ENCODE assay signal across 8 mouse cellular contexts in genomic region chr6:68668433-68668832, GRCm38 (mm10).
DNase-seq lines count a peak whose midpoint lies in the region; ATAC-seq and TF ChIP-seq lines count a peak whose summit lies in the region.
"Not testable (repeated sequence)": the region's sequence is repeated elsewhere in the genome, so short reads cannot be mapped to it uniquely, and the experiment has no call there.

No protein-coding gene starts in this region.

- not testable (repeated sequence) for H3K27ac ChIP-seq in forebrain, embryonic 16.5 days (ENCODE audit: low read length); hindbrain, embryonic 16.5 days (ENCODE audit: low read depth, low read length)

- H3K36me3 ChIP-seq in G1E (replicated peaks); forebrain, embryonic 16.5 days (ENCODE audit: control insufficient read depth, insufficient read depth); hindbrain, embryonic 16.5 days (ENCODE audit: control insufficient read depth, insufficient read depth, low read length): not testable (repeated sequence)

- not testable (repeated sequence) for ATAC-seq in G1E (ENCODE audit: extremely low read depth, insufficient number of reproducible peaks, low FRiP score, poor library complexity, severe bottlenecking)
- peak; percentile 55; the same call in 1 of the 2 replicates for ATAC-seq in forebrain, embryonic 16.5 days
- peak; percentile 73; the same call in 1 of the 2 replicates for ATAC-seq in hindbrain, embryonic 16.5 days
- ATAC-seq in megakaryocyte-erythroid progenitor cell, adult 5-6 weeks (replicated peaks; ENCODE audit: low FRiP score, low TSS enrichment, poor library complexity, severe bottlenecking) = peak; percentile 79

- not testable (repeated sequence) for DNase-seq in G1E (ENCODE audit: low spot score)
- DNase-seq in cerebellum, adult 9-11 months = peak; percentile 1
- peak; percentile 2 to 3 for DNase-seq in left cerebral cortex, adult 8-10 months (ENCODE audit: low spot score in 2 of 2)
- DNase-seq in retina, postnatal 1 day = peak; percentile 66
- DNase-seq in thymus, postnatal 36 days = peak; percentile 2 to 5

- H3K27me3 ChIP-seq in G1E (ENCODE audit: insufficient read depth, low read length); forebrain, embryonic 16.5 days (replicated peaks; ENCODE audit: control insufficient read depth, insufficient read depth, low read length); hindbrain, embryonic 16.5 days (replicated peaks; ENCODE audit: control insufficient read depth, insufficient read depth, low read length): not testable (repeated sequence)

- WGBS in forebrain, embryonic 16.5 days = under 1% methylated on average over 10 of the region's 10 CpGs
- WGBS in hindbrain, embryonic 16.5 days = 2% methylated on average over 10 of the region's 10 CpGs

- peak; percentile 57 for TF ChIP-seq CTCF in G1E (IDR thresholded peaks at IDR 0.05; ENCODE audit: low read depth, low read length)

- H3K4me2 ChIP-seq in forebrain, embryonic 16.5 days (ENCODE audit: low read length) = peak overlapping the region; percentile 34; the same call in 1 of the 2 replicates
- peak overlapping the region; percentile 53 for H3K4me2 ChIP-seq in hindbrain, embryonic 16.5 days (ENCODE audit: low read length)

- H3K4me3 ChIP-seq in G1E (ENCODE audit: low read depth, low read length); forebrain, embryonic 16.5 days (replicated peaks; ENCODE audit: low read length): not testable (repeated sequence)
- H3K4me3 ChIP-seq in hindbrain, embryonic 16.5 days (ENCODE audit: low read length) = peak overlapping the region; percentile 12; the same call in 1 of the 2 replicates

- H3K9me3 ChIP-seq in G1E (replicated peaks); forebrain, embryonic 16.5 days (ENCODE audit: control insufficient read depth, low read length); hindbrain, embryonic 16.5 days (ENCODE audit: control insufficient read depth, low read length): not testable (repeated sequence)

- not testable (repeated sequence) for H3K4me1 ChIP-seq in G1E (ENCODE audit: insufficient read depth, low read depth, low read length); forebrain, embryonic 16.5 days (replicated peaks; ENCODE audit: control insufficient read depth, insufficient read depth, low read length); hindbrain, embryonic 16.5 days (ENCODE audit: control insufficient read depth, insufficient read depth, low read depth, low read length)

- H3K9ac ChIP-seq in forebrain, embryonic 16.5 days (replicated peaks; ENCODE audit: low read depth, low read length); hindbrain, embryonic 16.5 days (ENCODE audit: low read depth, low read length): not testable (repeated sequence)
